Mouse (Mus musculus) kidney, adult 2 months (tissue): ENCODE results near the gene Ube4b. TPM values are rescaled to one million over a fixed set of nuclear protein-coding genes. Genes with fewer than 3 reads are reported as not detected.

Experiments
- DNase-seq: peaks from one replicate; pipeline ENCODE4 v3.0.0; 2021
- H3K27ac ChIP-seq: fragments of 200-500 bp; 2 replicates; pipeline ENCODE4 v1.5.1; 2012; ENCODE audit warnings: low read depth, low read length, control low read depth, inconsistent platforms; ENCODE audit not compliant: insufficient read depth
- H3K27me3 ChIP-seq: fragments of 200-500 bp; replicated peaks from 2 replicates; pipeline ENCODE4 v1.6.1; 2012; ENCODE audit warnings: mild to moderate bottlenecking, moderate library complexity, low read length, inconsistent platforms; ENCODE audit not compliant: control insufficient read depth, insufficient read depth
- H3K36me3 ChIP-seq: fragments of 200-500 bp; 2 replicates; pipeline ENCODE4 v1.6.1; 2012; ENCODE audit warnings: mild to moderate bottlenecking, moderate library complexity, low read length, inconsistent platforms; ENCODE audit not compliant: control insufficient read depth, insufficient read depth
- H3K4me1 ChIP-seq: fragments of 200-500 bp; 2 replicates; pipeline ENCODE4 v1.6.1; 2011; ENCODE audit warnings: low read length; ENCODE audit not compliant: control insufficient read depth, insufficient read depth
- H3K4me3 ChIP-seq: fragments of 200-500 bp; 2 replicates; pipeline ENCODE4 v1.5.1; 2011; ENCODE audit warnings: mild to moderate bottlenecking, low read depth, low read length, control low read depth; ENCODE audit not compliant: insufficient read depth
- CTCF ChIP-seq: fragments of 200-500 bp; conservative IDR thresholded peaks from 2 replicates; pipeline ENCODE4 v1.5.1; 2011; ENCODE audit warnings: low read depth, mild to moderate bottlenecking, control low read depth, low read length, moderate library complexity, mixed read lengths; ENCODE audit not compliant: insufficient read depth, insufficient read length
- POLR2A ChIP-seq: fragments of 200-500 bp; IDR thresholded peaks from one replicate; pipeline ENCODE4 v1.6.1; 2011; ENCODE audit warnings: low read depth, low read length, control low read depth
- WGBS: fragments of 180-500 bp; shearing (Covaris S2); methylation state at CpG from one replicate; pipeline ENCODE4 v1.1.7; 2018; 5-methylcytosine and 5-hydroxymethylcytosine counted together
- polyA plus RNA-seq: library from polyadenylated mRNA; depleted of rRNA; stranded (reverse); fragments of >200 nt; gene quantifications from 2 replicates; pipeline ENCODE4 v1.2.3, GENCODE M21; 2012

The Ube4b gene
- polyA plus RNA-seq, 1 experiment, result 56.5 TPM

DNA sequence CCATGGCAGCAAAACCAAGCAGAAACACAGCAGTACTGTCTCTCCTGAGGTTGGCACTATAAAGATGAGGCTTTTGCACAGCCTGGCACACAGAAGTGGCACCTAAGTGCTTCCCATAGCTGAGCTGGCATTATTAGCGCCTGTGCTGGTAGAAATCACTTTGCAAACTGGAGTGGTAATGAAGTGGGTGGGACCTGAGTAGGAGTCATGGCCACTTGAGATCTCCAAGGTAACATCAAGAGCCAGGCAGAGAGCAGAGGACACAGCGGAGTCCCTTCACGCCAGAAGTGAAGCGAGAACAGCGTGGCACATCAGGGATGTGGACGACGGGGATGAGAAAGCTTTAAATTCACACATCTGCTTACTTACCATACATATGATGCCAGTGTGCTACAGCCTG is 99.3 kb downstream of the Ube4b start:
- 93% methylated on average over 7 of the region's 7 CpGs for WGBS
- DNase-seq, result no peak
- H3K27ac ChIP-seq, result no peak overlapping the region
- H3K4me3 ChIP-seq, result no peak overlapping the region
- no peaks in the 10 kb centered on the region for H3K4me1 ChIP-seq
- TF ChIP-seq CTCF (no peak), POLR2A (no peak)
- peaks cover 3% of the 10 kb centered on the region; the same call in 1 of the 2 replicates for H3K36me3 ChIP-seq
- H3K27me3 ChIP-seq, result no peaks in the 10 kb centered on the region

GRCm38 (mm10) chr4:149325411-149326162 is 101.0 kb downstream of the Ube4b start:
- Histone ChIP-seq H3K4me3 (no peak overlapping the region), H3K27me3 (no peaks in the 10 kb centered on the region), H3K4me1 (no peaks in the 10 kb centered on the region), H3K36me3 (peaks cover 3% of the 10 kb centered on the region; the same call in 1 of the 2 replicates), H3K27ac (no peak overlapping the region)
- peak; percentile 15 for DNase-seq
- TF ChIP-seq CTCF (peak; percentile 22; the same call in 1 of the 2 replicates), POLR2A (no peak)
- WGBS, result 80% methylated on average over 10 of the region's 10 CpGs

DNA sequence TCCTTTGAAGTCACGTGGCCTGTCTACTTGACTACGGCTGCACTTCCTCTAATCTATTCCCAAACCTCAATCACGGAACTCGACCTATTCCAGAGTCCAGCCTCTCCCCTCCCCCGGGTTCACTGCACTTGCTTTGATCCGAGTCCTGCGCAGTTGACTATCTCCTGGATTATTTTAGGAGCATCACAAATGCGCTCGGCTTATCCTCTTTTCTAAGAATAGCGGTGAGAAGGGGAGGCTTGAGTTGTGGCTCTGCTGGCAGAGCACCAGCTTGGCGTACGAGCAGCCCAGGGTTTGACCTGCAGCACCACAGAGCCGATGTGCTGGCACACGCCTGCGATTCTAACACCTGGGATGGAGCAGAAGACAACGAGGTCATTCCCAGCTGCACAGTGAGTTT is 102.8 kb downstream of the Ube4b start:
- DNase-seq, result no peak
- 67% methylated on average over 16 of the region's 16 CpGs for WGBS
- TF ChIP-seq POLR2A (no peak), CTCF (no peak)
- Histone ChIP-seq H3K36me3 (peaks cover 1% of the 10 kb centered on the region; the same call in 1 of the 2 replicates), H3K4me1 (no peaks in the 10 kb centered on the region), H3K4me3 (no peak overlapping the region), H3K27me3 (no peaks in the 10 kb centered on the region), H3K27ac (no peak overlapping the region)

DNA sequence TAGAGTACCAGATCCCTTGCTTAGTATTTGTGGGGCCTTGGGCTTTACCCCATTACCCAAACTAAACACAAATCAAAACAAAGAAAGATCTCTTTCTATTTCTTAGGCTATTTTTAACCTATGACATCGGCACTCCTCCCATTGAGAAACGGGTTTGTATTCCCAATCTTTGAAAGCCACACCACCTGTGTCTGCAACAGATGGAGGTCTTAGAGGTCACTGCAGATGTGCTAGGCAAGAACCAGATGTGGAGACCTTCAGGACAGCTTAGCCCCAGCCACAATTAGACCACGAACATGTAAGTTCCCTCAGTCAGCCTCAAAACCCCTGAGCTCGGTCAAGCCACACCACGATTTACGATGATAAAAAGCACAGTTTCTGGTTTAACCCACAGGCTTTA is 103.8 kb downstream of the Ube4b start:
- Histone ChIP-seq H3K4me1 (no peaks in the 10 kb centered on the region), H3K4me3 (no peak overlapping the region), H3K27me3 (no peaks in the 10 kb centered on the region), H3K27ac (no peak overlapping the region), H3K36me3 (no peaks in the 10 kb centered on the region)
- no peak for TF ChIP-seq CTCF
- no peak for DNase-seq
- 64% methylated on average over 6 of the region's 6 CpGs for WGBS

DNA sequence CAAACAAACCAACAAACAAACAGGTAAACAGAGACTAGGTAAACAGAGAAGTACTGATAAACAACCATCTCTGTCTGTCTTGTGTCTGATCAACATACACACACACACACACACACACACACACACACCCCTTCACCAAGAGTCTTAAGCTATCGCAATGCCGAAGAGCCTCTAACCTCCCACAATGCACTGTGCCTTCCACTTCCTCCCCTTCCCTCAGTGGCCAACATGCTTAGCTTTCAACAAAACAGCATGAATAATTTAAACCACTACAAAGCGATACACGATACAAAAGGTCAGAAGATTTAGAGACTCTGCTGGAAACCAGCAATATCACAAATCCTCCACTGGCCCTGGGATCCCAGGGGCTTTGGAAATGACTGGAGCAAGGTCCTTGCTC is 104.3 kb downstream of the Ube4b start:
- Histone ChIP-seq H3K27me3 (no peaks in the 10 kb centered on the region), H3K27ac (no peak overlapping the region), H3K4me3 (no peak overlapping the region), H3K4me1 (no peaks in the 10 kb centered on the region), H3K36me3 (no peaks in the 10 kb centered on the region)
- WGBS, result 77% methylated on average over 4 of the region's 4 CpGs
- DNase-seq, result no peak
- no peak for TF ChIP-seq CTCF
- TF ChIP-seq POLR2A, result no peak

DNA sequence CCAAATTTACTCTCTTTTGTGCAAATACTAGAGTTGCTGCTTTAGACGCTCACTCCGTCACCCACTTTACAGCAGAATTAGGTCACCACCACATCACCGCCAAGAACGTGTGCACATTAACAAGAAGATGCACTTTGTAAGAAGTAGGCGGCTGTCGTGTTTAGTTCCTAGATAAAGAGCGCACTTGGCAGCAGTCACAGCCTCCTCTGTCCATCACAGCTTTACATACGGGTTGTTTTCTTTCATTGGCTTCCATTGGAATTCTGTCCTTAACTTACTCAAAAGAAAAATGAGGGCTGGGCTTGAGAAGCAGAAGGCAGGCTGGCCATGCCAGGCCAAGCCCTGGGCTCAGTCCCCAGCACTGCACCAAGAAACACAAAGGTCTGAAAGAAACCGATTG is 107.5 kb downstream of the Ube4b start:
- no peak overlapping the region for H3K27ac ChIP-seq
- TF ChIP-seq POLR2A, result no peak
- no peak for TF ChIP-seq CTCF
- 82% methylated on average over 9 of the region's 9 CpGs for WGBS
- no peaks in the 10 kb centered on the region for H3K4me1 ChIP-seq
- no peak overlapping the region for H3K4me3 ChIP-seq
- H3K36me3 ChIP-seq, result no peaks in the 10 kb centered on the region
- no peak for DNase-seq
- no peaks in the 10 kb centered on the region for H3K27me3 ChIP-seq

GRCm38 (mm10) chr4:149317387-149317786 is 109.2 kb downstream of the Ube4b start:
- H3K4me3 ChIP-seq, result no peak overlapping the region
- no peak for TF ChIP-seq CTCF
- no peak for TF ChIP-seq POLR2A
- H3K36me3 ChIP-seq, result no peaks in the 10 kb centered on the region
- whole genome bisulfite sequencing, result 65% methylated on average over 5 of the region's 5 CpGs
- no peaks in the 10 kb centered on the region for H3K4me1 ChIP-seq
- no peak for DNase-seq
- H3K27me3 ChIP-seq, result no peaks in the 10 kb centered on the region
- no peak overlapping the region for H3K27ac ChIP-seq
